Mouse (Mus musculus): ENCODE data around the gene Ttc21b. TPM values are rescaled to one million over a fixed set of nuclear protein-coding genes. Genes with fewer than 3 reads are reported as not detected.
"Not testable (repeated sequence)": the region's sequence is repeated elsewhere in the genome, so short reads cannot be mapped to it uniquely, and the experiment has no call there.

Ttc21b gene
- 1 to 10 TPM; 1.1 to 1.2 TPM for total RNA-seq (2021)
- long read RNA-seq, experiment 1, partial matches to known transcripts, result 1 of 1 reads
- long read RNA-seq, experiment 1, other reads (novel, unspliced or antisense), result 0 of 1 reads
- long read RNA-seq, experiment 2, result 0 reads

GRCm38 (mm10) chr2:66256220-66257131, at the start of gene Ttc21b:
Gene Ttc21b (minus strand): TSS chr2:66256617.
- peak; percentile 94 for DNase-seq (ENCODE audit: low spot score)

- no peak for DNase-seq (ENCODE audit: low spot score)
These were observed 16.1 kb upstream of the Ttc21b start for GRCm38 (mm10) chr2:66272551-66272950.

- no peak for DNase-seq (ENCODE audit: low spot score)
These were observed 12.4 kb downstream of the Ttc21b start for GRCm38 (mm10) chr2:66244013-66244412.

GRCm38 (mm10) chr2:66240334-66240733, 16.1 kb downstream of the Ttc21b start:
- DNase-seq (ENCODE audit: low spot score), result no peak

GRCm38 (mm10) chr2:66238886-66239285, 17.5 kb downstream of the Ttc21b start:
- DNase-seq (ENCODE audit: low spot score), result no peak

- no peak for DNase-seq (ENCODE audit: low spot score)
These were observed 35.5 kb downstream of the Ttc21b start for GRCm38 (mm10) chr2:66220954-66221353.

- no peak for DNase-seq (ENCODE audit: low spot score)
These were observed 46.5 kb downstream of the Ttc21b start for GRCm38 (mm10) chr2:66209875-66210274.

- no peak for DNase-seq (ENCODE audit: low spot score)
These were observed 47.1 kb downstream of the Ttc21b start for GRCm38 (mm10) chr2:66209353-66209752.

GRCm38 (mm10) chr2:66206796-66207195, 49.6 kb downstream of the Ttc21b start:
- DNase-seq (ENCODE audit: low spot score), result no peak

- DNase-seq (ENCODE audit: low spot score), result no peak
These were observed 52.2 kb downstream of the Ttc21b start for GRCm38 (mm10) chr2:66204218-66204617.

- DNase-seq (ENCODE audit: low spot score), result no peak
These were observed 56.2 kb downstream of the Ttc21b start for GRCm38 (mm10) chr2:66200195-66200594.

- peak; percentile 20 for DNase-seq (ENCODE audit: low spot score)
These were observed 64.7 kb downstream of the Ttc21b start for GRCm38 (mm10) chr2:66191691-66192100.

- DNase-seq (ENCODE audit: low spot score), result no peak
These were observed 66.3 kb downstream of the Ttc21b start for GRCm38 (mm10) chr2:66190157-66190556.

- not testable (repeated sequence) for DNase-seq (ENCODE audit: low spot score)
These were observed 67.2 kb downstream of the Ttc21b start for GRCm38 (mm10) chr2:66189197-66189596.

- DNase-seq (ENCODE audit: low spot score), result no peak
These were observed 68.9 kb downstream of the Ttc21b start for GRCm38 (mm10) chr2:66187520-66187919.

- no peak for DNase-seq (ENCODE audit: low spot score)
These were observed 71.8 kb downstream of the Ttc21b start for GRCm38 (mm10) chr2:66184431-66185164.

GRCm38 (mm10) chr2:66180293-66180692, 76.1 kb downstream of the Ttc21b start:
- DNase-seq (ENCODE audit: low spot score), result peak; percentile 54

- DNase-seq (ENCODE audit: low spot score), result no peak
These were observed 76.6 kb downstream of the Ttc21b start for GRCm38 (mm10) chr2:66179782-66180181.

GRCm38 (mm10) chr2:66178848-66179215, 77.6 kb downstream of the Ttc21b start:
- no peak for DNase-seq (ENCODE audit: low spot score)

GRCm38 (mm10) chr2:66177886-66178847, 78.2 kb downstream of the Ttc21b start:
- no peak for DNase-seq (ENCODE audit: low spot score)

- DNase-seq (ENCODE audit: low spot score), result no peak
These were observed 79.4 kb downstream of the Ttc21b start for GRCm38 (mm10) chr2:66177017-66177416.
